ENCODE assay signal across 13 mouse cellular contexts in genomic region chr19:31337863-31338217, GRCm38 (mm10).
DNase-seq lines count a peak whose midpoint lies in the region; ATAC-seq and TF ChIP-seq lines count a peak whose summit lies in the region.
"Had no signal": no experiment of that assay in that cellular context is flagged by ENCODE, and none has a peak within 500 bp of the region (broad histone marks: within the 10 kb centered on the region; RNA-seq: fewer than 3 reads in every experiment).

No protein-coding gene starts in this region.

- H3K4me1 ChIP-seq in megakaryocyte, embryonic 14.5 days = peaks cover 61% of the 10 kb centered on the region
- peaks cover 4% of the 10 kb centered on the region for H3K4me1 ChIP-seq in thymus, adult 2 months (replicated peaks; ENCODE audit: control insufficient read depth, insufficient read depth, low read length)
- H3K4me1 ChIP-seq: neural tube, embryonic 12.5 days had no signal

- 3% methylated on average over 6 of the region's 6 CpGs for WGBS in thymus, adult 2 months

- H3K4me3 ChIP-seq in megakaryocyte, embryonic 14.5 days (replicated peaks) = peak overlapping the region; percentile 86
- no peak overlapping the region for H3K4me3 ChIP-seq in thymus, adult 2 months (ENCODE audit: control insufficient read depth, insufficient read depth, low read length)
- H3K4me3 ChIP-seq: heart, adult 2 months; hindbrain, embryonic 12.5 days; layer of hippocampus, adult 2 months; neural tube, embryonic 12.5 days had no signal

- TF ChIP-seq POLR2A in thymus, adult 2 months (IDR thresholded peaks at IDR 0.05; ENCODE audit: control insufficient read depth, extremely low read depth, insufficient read depth, low read length, poor library complexity) = no peak

- peak; percentile 86 for ATAC-seq in CD4-positive, CD25-positive, alpha-beta regulatory T cell, adult 4 months

- H3K36me3 ChIP-seq in megakaryocyte, embryonic 14.5 days (replicated peaks; ENCODE audit: low read length) = no peaks in the 10 kb centered on the region
- H3K36me3 ChIP-seq in thymus, adult 2 months (ENCODE audit: control insufficient read depth, insufficient read depth, low read length) = no peaks in the 10 kb centered on the region
- H3K36me3 ChIP-seq: hindbrain, embryonic 12.5 days; neural tube, embryonic 12.5 days had no signal

- no peak for TF ChIP-seq CTCF in thymus, adult 2 months (IDR thresholded peaks at IDR 0.05; ENCODE audit: borderline replicate concordance, control insufficient read depth, extremely low read depth, insufficient read depth, low read length, poor library complexity)

- no peaks in the 10 kb centered on the region for H3K27me3 ChIP-seq in megakaryocyte, embryonic 14.5 days (replicated peaks)
- H3K27me3 ChIP-seq in thymus, adult 2 months (ENCODE audit: control insufficient read depth, insufficient read depth, low read length) = no peaks in the 10 kb centered on the region
- H3K27me3 ChIP-seq: hindbrain, embryonic 12.5 days; neural tube, embryonic 12.5 days had no signal

- peak; percentile 41 for DNase-seq in c-Kit-positive CD71-negative TER-119-negative erythroid progenitor cells, embryonic 14.5 days (ENCODE audit: low read depth)
- DNase-seq in thymus, adult 2 months = peak; percentile 20
- no peak for DNase-seq in layer of hippocampus, postnatal 14 days (ENCODE audit: low spot score in 2 of 2)
- no peak for DNase-seq in right cerebral cortex, adult 18-20 months
- DNase-seq in cerebellum, postnatal 36 days = no peak
- DNase-seq: adrenal gland, postnatal 25 days; kidney, adult 18-20 months had no signal

- H3K27ac ChIP-seq in thymus, adult 2 months (ENCODE audit: control insufficient read depth, insufficient read depth, low read length) = peak overlapping the region; percentile 93
- H3K27ac ChIP-seq: heart, adult 2 months; hindbrain, embryonic 12.5 days; layer of hippocampus, adult 2 months; neural tube, embryonic 12.5 days had no signal

- no peaks in the 10 kb centered on the region for H3K9me3 ChIP-seq in megakaryocyte, embryonic 14.5 days
- H3K9me3 ChIP-seq: hindbrain, embryonic 12.5 days; neural tube, embryonic 12.5 days had no signal

Comparison
In these comparisons a context has a peak if more than half of its experiments do, and no peak if none do; other contexts are left out.
1. DNase-seq: peak in c-Kit-positive CD71-negative TER-119-negative erythroid progenitor cells, embryonic 14.5 days (single experiment) and thymus, adult 2 months (single experiment); none in layer of hippocampus, postnatal 14 days (0 of 2), right cerebral cortex, adult 18-20 months (single experiment) and cerebellum, postnatal 36 days (0 of 2).